Mouse (Mus musculus) stomach, postnatal 0 days (tissue): ENCODE data around the gene Ppip5k1.

Experiments used
- CTCF ChIP-seq: IDR thresholded peaks from 2 replicates; pipeline ENCODE4 v1.5.1; 2016; ENCODE audit warnings: antibody characterized with exemption, low read depth, mild to moderate bottlenecking, moderate library complexity
- EP300 ChIP-seq: optimal IDR thresholded peaks from 2 replicates; pipeline ENCODE3; 2016; ENCODE audit warnings: antibody characterized with exemption

GRCm38 (mm10) chr2:121294182-121294581 lies 61.0 kb downstream of the Ppip5k1 start:
- TF ChIP-seq CTCF: no peak
- TF ChIP-seq EP300: no peak
